Comparison of ENCODE assay signal across 8 mouse cellular contexts in the genomic region with DNA sequence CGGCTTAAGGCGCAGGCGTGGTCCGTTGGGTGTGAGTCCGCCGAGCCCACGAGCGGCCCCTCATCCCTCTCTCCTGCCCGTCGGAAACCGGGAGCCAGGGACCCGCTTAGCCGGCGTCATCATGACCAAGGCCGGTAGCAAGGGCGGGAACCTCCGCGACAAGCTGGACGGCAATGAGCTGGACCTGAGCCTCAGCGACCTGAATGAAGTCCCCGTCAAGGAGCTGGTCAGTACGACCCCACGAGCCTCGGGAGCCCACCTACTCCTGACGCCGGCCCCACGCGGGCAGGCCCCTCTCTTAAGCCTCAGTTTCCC. TPM values are rescaled to one million over a fixed set of nuclear protein-coding genes. Genes with fewer than 3 reads are reported as not detected.
DNase-seq lines count a peak whose midpoint lies in the region; ATAC-seq and TF ChIP-seq lines count a peak whose summit lies in the region.

No protein-coding gene starts in this region.

- WGBS in lung, embryonic 16.5 days: under 1% methylated on average over 28 of the region's 28 CpGs
- WGBS in limb, embryonic 14.5 days: 0% methylated on average over 25 of the region's 28 CpGs
- under 1% methylated on average over 28 of the region's 28 CpGs for WGBS in olfactory bulb, adult 2 months

- peaks cover 8% of the 10 kb centered on the region; the same call in 1 of the 2 replicates for H3K4me1 ChIP-seq in lung, embryonic 16.5 days (replicated peaks; ENCODE audit: control insufficient read depth, insufficient read depth, low read length)
- H3K4me1 ChIP-seq in limb, embryonic 14.5 days (ENCODE audit: control insufficient read depth, insufficient read depth, low read length): peaks cover 10% of the 10 kb centered on the region
- peaks cover 10% of the 10 kb centered on the region for H3K4me1 ChIP-seq in olfactory bulb, adult 2 months (ENCODE audit: control insufficient read depth, insufficient read depth, low read length)

- H3K27ac ChIP-seq in lung, embryonic 16.5 days (ENCODE audit: low read length): peak overlapping the region; percentile 61
- peak overlapping the region; percentile 80 for H3K27ac ChIP-seq in limb, embryonic 14.5 days (replicated peaks; ENCODE audit: low read depth, low read length)
- no peak overlapping the region for H3K27ac ChIP-seq in olfactory bulb, adult 2 months (ENCODE audit: insufficient read depth, low read depth, low read length)

- H3K9ac ChIP-seq in lung, embryonic 16.5 days (ENCODE audit: low read length): peak overlapping the region; percentile 92
- H3K9ac ChIP-seq in limb, embryonic 14.5 days (ENCODE audit: low read depth, low read length, severe bottlenecking): peak overlapping the region; percentile 90

- ATAC-seq in lung, embryonic 16.5 days (ENCODE audit: low read depth): peak; percentile 50
- ATAC-seq in erythroid progenitor cell, adult 5-6 weeks (replicated peaks; ENCODE audit: low FRiP score, poor library complexity, severe bottlenecking): peak; percentile 46; the same call in 1 of the 2 replicates
- ATAC-seq in limb, embryonic 14.5 days (ENCODE audit: low FRiP score, low read depth): no peak; the same call in 1 of the 2 replicates
- ATAC-seq in cerebellum, adult (ENCODE audit: insufficient number of reproducible peaks, low FRiP score, low TSS enrichment): no peak

- H3K36me3 ChIP-seq in lung, embryonic 16.5 days (ENCODE audit: control insufficient read depth, insufficient read depth, low read length): peaks cover 26% of the 10 kb centered on the region
- H3K36me3 ChIP-seq in limb, embryonic 14.5 days (ENCODE audit: control insufficient read depth, insufficient read depth, low read length): peaks cover 35% of the 10 kb centered on the region

- peak overlapping the region; percentile 91 for H3K4me2 ChIP-seq in lung, embryonic 16.5 days (ENCODE audit: low read depth, low read length)
- peak overlapping the region; percentile 79 for H3K4me2 ChIP-seq in limb, embryonic 14.5 days (replicated peaks; ENCODE audit: low read depth, low read length, severe bottlenecking)

- no peaks in the 10 kb centered on the region for H3K27me3 ChIP-seq in lung, embryonic 16.5 days (ENCODE audit: control insufficient read depth, insufficient read depth, low read depth, low read length)
- no peaks in the 10 kb centered on the region for H3K27me3 ChIP-seq in limb, embryonic 14.5 days (ENCODE audit: control insufficient read depth, insufficient read depth, low read length)

- peak overlapping the region; percentile 100 for H3K4me3 ChIP-seq in lung, embryonic 16.5 days (ENCODE audit: low read length)
- H3K4me3 ChIP-seq in limb, embryonic 14.5 days (replicated peaks; ENCODE audit: low read length): peak overlapping the region; percentile 100
- peak overlapping the region; percentile 69 for H3K4me3 ChIP-seq in olfactory bulb, adult 2 months (ENCODE audit: insufficient read depth, low read depth, low read length)

- TF ChIP-seq POLR2A in limb, embryonic 14.5 days (IDR thresholded peaks at IDR 0.05; ENCODE audit: borderline replicate concordance, extremely low read depth, insufficient read depth, insufficient read length): no peak
- TF ChIP-seq POLR2A in olfactory bulb, adult 2 months (IDR thresholded peaks at IDR 0.05; ENCODE audit: insufficient read depth, low read depth, low read length): no peak

- no peaks in the 10 kb centered on the region for H3K9me3 ChIP-seq in lung, embryonic 16.5 days (ENCODE audit: control insufficient read depth, low read length)
- H3K9me3 ChIP-seq in limb, embryonic 14.5 days (ENCODE audit: control insufficient read depth, low read length): no peaks in the 10 kb centered on the region

- no peak for DNase-seq in lung, postnatal 14 days
- DNase-seq in limb, embryonic 14.5 days (ENCODE audit: low spot score): no peak
- DNase-seq in layer of hippocampus, adult 11-12 months (ENCODE audit: low spot score): no peak
- DNase-seq in spleen, postnatal 10 days (ENCODE audit: low spot score in 2 of 2): no peak

- TF ChIP-seq CTCF in olfactory bulb, adult 2 months (IDR thresholded peaks at IDR 0.05; ENCODE audit: insufficient read depth, low read depth, low read length): no peak

RNA-seq across cellular contexts. Expression of a gene that starts 0.3 kb away (rescaled TPM):
- polyA plus RNA-seq in lung, embryonic 16.5 days (2015; fragmentation: Nextera tagmentation; extraction: Ambion mirVana): 155 and 167 TPM in 2 replicates
- 11.3 and 20.2 TPM in 2 replicates for total RNA-seq in erythroid progenitor cell, adult 5-6 weeks (2015; ENCODE audit: low replicate concordance)
- total RNA-seq in erythroid progenitor cell, adult 5-6 weeks (2017; ENCODE audit: low replicate concordance): 15.8 and 16.4 TPM in 2 replicates
- 149 TPM in 2 replicates for polyA plus RNA-seq in limb, embryonic 14.5 days (2012; rRNA removed)
- polyA plus RNA-seq in limb, embryonic 14.5 days (2014; fragmentation: Nextera tagmentation; extraction: Ambion mirVana): 197 and 200 TPM in 2 replicates
- polyA plus RNA-seq in olfactory bulb, adult 2 months (2012; ENCODE audit: insufficient read depth, insufficient read length, low replicate concordance, missing spikeins): not detected in 2 replicates

RNA-seq across cellular contexts. Expression of a gene that starts 23.7 kb away (rescaled TPM):
- 137 and 140 TPM in 2 replicates for polyA plus RNA-seq in lung, embryonic 16.5 days (2015; fragmentation: Nextera tagmentation; extraction: Ambion mirVana)
- 16.8 and 20.9 TPM in 2 replicates for total RNA-seq in erythroid progenitor cell, adult 5-6 weeks (2015; ENCODE audit: low replicate concordance)
- 24.5 and 27.2 TPM in 2 replicates for total RNA-seq in erythroid progenitor cell, adult 5-6 weeks (2017; ENCODE audit: low replicate concordance)
- 79.4 and 113 TPM in 2 replicates for polyA plus RNA-seq in limb, embryonic 14.5 days (2012; rRNA removed)
- polyA plus RNA-seq in limb, embryonic 14.5 days (2014; fragmentation: Nextera tagmentation; extraction: Ambion mirVana): 113 and 126 TPM in 2 replicates
- not detected in 2 replicates for polyA plus RNA-seq in olfactory bulb, adult 2 months (2012; ENCODE audit: insufficient read depth, insufficient read length, low replicate concordance, missing spikeins)

RNA-seq across cellular contexts. Expression of a gene that starts 23.9 kb away (rescaled TPM):
- 20.2 and 21.4 TPM in 2 replicates for polyA plus RNA-seq in lung, embryonic 16.5 days (2015; fragmentation: Nextera tagmentation; extraction: Ambion mirVana)
- total RNA-seq in erythroid progenitor cell, adult 5-6 weeks (2015; ENCODE audit: low replicate concordance): 3.4 and 15.9 TPM in 2 replicates
- 29.4 and 34.9 TPM in 2 replicates for total RNA-seq in erythroid progenitor cell, adult 5-6 weeks (2017; ENCODE audit: low replicate concordance)
- polyA plus RNA-seq in limb, embryonic 14.5 days (2012; rRNA removed): 18.9 and 19.5 TPM in 2 replicates
- polyA plus RNA-seq in limb, embryonic 14.5 days (2014; fragmentation: Nextera tagmentation; extraction: Ambion mirVana): 16.5 and 19.4 TPM in 2 replicates
- not detected in 2 replicates for polyA plus RNA-seq in olfactory bulb, adult 2 months (2012; ENCODE audit: insufficient read depth, insufficient read length, low replicate concordance, missing spikeins)

RNA-seq across cellular contexts. Expression of a gene that starts 28.2 kb away (rescaled TPM):
- polyA plus RNA-seq in lung, embryonic 16.5 days (2015; fragmentation: Nextera tagmentation; extraction: Ambion mirVana): 5.7 and 6.6 TPM in 2 replicates
- 4.2 and 9.7 TPM in 2 replicates for total RNA-seq in erythroid progenitor cell, adult 5-6 weeks (2015; ENCODE audit: low replicate concordance)
- total RNA-seq in erythroid progenitor cell, adult 5-6 weeks (2017; ENCODE audit: low replicate concordance): 2.3 and 2.5 TPM in 2 replicates
- polyA plus RNA-seq in limb, embryonic 14.5 days (2012; rRNA removed): 36.3 and 43.2 TPM in 2 replicates
- 9.5 and 10.7 TPM in 2 replicates for polyA plus RNA-seq in limb, embryonic 14.5 days (2014; fragmentation: Nextera tagmentation; extraction: Ambion mirVana)
- not detected in 2 replicates for polyA plus RNA-seq in olfactory bulb, adult 2 months (2012; ENCODE audit: insufficient read depth, insufficient read length, low replicate concordance, missing spikeins)

RNA-seq across cellular contexts. Expression of a gene that starts 47.5 kb away (rescaled TPM):
- polyA plus RNA-seq in lung, embryonic 16.5 days (2015; fragmentation: Nextera tagmentation; extraction: Ambion mirVana): 15.1 and 17.5 TPM in 2 replicates
- total RNA-seq in erythroid progenitor cell, adult 5-6 weeks (2015; ENCODE audit: low replicate concordance): 1.1 and 2.5 TPM in 2 replicates
- total RNA-seq in erythroid progenitor cell, adult 5-6 weeks (2017; ENCODE audit: low replicate concordance): 0.51 and 2.9 TPM in 2 replicates
- 40.0 and 52.7 TPM in 2 replicates for polyA plus RNA-seq in limb, embryonic 14.5 days (2012; rRNA removed)
- 27.4 and 28.6 TPM in 2 replicates for polyA plus RNA-seq in limb, embryonic 14.5 days (2014; fragmentation: Nextera tagmentation; extraction: Ambion mirVana)
- polyA plus RNA-seq in olfactory bulb, adult 2 months (2012; ENCODE audit: insufficient read depth, insufficient read length, low replicate concordance, missing spikeins): not detected in 2 replicates

Comparison
In these comparisons a context has a peak if more than half of its experiments do, and no peak if none do; other contexts are left out.
1. ATAC-seq: peak in lung, embryonic 16.5 days (single experiment) and erythroid progenitor cell, adult 5-6 weeks (single experiment); none in limb, embryonic 14.5 days (single experiment) and cerebellum, adult (single experiment).
2. RNA of a gene that starts 23.7 kb away (polyA plus RNA-seq): 137 to 140 TPM in lung, embryonic 16.5 days and 79.4 to 126 TPM in limb, embryonic 14.5 days; not detected in olfactory bulb, adult 2 months; every median in the first group is over 10 times any median in the second.
3. RNA of a gene that starts 23.9 kb away (polyA plus RNA-seq): 20.2 to 21.4 TPM in lung, embryonic 16.5 days and 16.5 to 19.5 TPM in limb, embryonic 14.5 days; not detected in olfactory bulb, adult 2 months; every median in the first group is over 10 times any median in the second.
4. Peak in every context shown above with its lines, with median percentiles within 50 percentile points of each other: H3K4me3 ChIP-seq.